Mouse (Mus musculus) C2C12 (cell line): Measurements from ENCODE around the gene Rpl9-ps6.

Source experiments
- CEBPB ChIP-seq: IDR thresholded peaks from one replicate; pipeline ENCODE4 v1.6.1; 2011; ENCODE audit warnings: low read depth, mild to moderate bottlenecking, control low read depth, moderate library complexity
- CTCF ChIP-seq: IDR thresholded peaks from one replicate; pipeline ENCODE4 v1.5.1; 2011; ENCODE audit not compliant: control insufficient read depth, insufficient read depth, insufficient read length
- MYOD1 ChIP-seq: IDR thresholded peaks from one replicate; pipeline ENCODE4 v1.6.1; 2011; ENCODE audit warnings: low read depth; ENCODE audit not compliant: control insufficient read depth, insufficient read length
- MYOG ChIP-seq: IDR thresholded peaks from one replicate; pipeline ENCODE4 v1.6.1; 2011; ENCODE audit not compliant: control insufficient read depth, insufficient read length; ENCODE audit errors: extremely low read depth
- USF1 ChIP-seq: IDR thresholded peaks from one replicate; pipeline ENCODE4 v1.6.1; 2011; ENCODE audit warnings: low read depth, mild to moderate bottlenecking, control low read depth, moderate library complexity

- TF ChIP-seq CTCF: no peak
- TF ChIP-seq USF1: no peak
- no peak for TF ChIP-seq MYOG
- TF ChIP-seq MYOD1: no peak
- no peak for TF ChIP-seq CEBPB
Observed at GRCm38 (mm10) chr19:32425856-32426255, 40.5 kb downstream of the Rpl9-ps6 start.
